Mouse (Mus musculus): ENCODE measurements around the gene Usp39.

Gene Usp39

GRCm38 (mm10) chr6:72371147-72371546, 26.2 kb upstream of the Usp39 start:
- DNase-seq = no peak

GRCm38 (mm10) chr6:72370091-72370490, 25.1 kb upstream of the Usp39 start:
- DNase-seq = no peak

- no peak for DNase-seq
Measured at GRCm38 (mm10) chr6:72369557-72369956, 24.6 kb upstream of the Usp39 start.

GRCm38 (mm10) chr6:72367460-72367974, 22.5 kb upstream of the Usp39 start:
- no peak for DNase-seq

GRCm38 (mm10) chr6:72366844-72367443, 22.0 kb upstream of the Usp39 start, which contains the start of gene Rnf181:
Rnf181 (minus strand) TSS chr6:72366956.
- no peak for DNase-seq

GRCm38 (mm10) chr6:72366304-72366703, 21.3 kb upstream of the Usp39 start:
- no peak for DNase-seq

GRCm38 (mm10) chr6:72364985-72365384, 20.0 kb upstream of the Usp39 start:
- DNase-seq = no peak

- DNase-seq = no peak
Measured at GRCm38 (mm10) chr6:72364009-72364408, 19.0 kb upstream of the Usp39 start.

- peak; percentile 91 for DNase-seq
Measured at GRCm38 (mm10) chr6:72362132-72363028, 17.4 kb upstream of the Usp39 start.

GRCm38 (mm10) chr6:72361121-72361551, 16.2 kb upstream of the Usp39 start:
- DNase-seq = no peak

- no peak for DNase-seq
Measured at GRCm38 (mm10) chr6:72360599-72360935, 15.6 kb upstream of the Usp39 start.

GRCm38 (mm10) chr6:72359891-72360598, 15.1 kb upstream of the Usp39 start:
- DNase-seq = no peak

GRCm38 (mm10) chr6:72359343-72359742, 14.4 kb upstream of the Usp39 start:
- DNase-seq = no peak

GRCm38 (mm10) chr6:72358086-72358764, 13.2 kb upstream of the Usp39 start:
- DNase-seq = no peak

- DNase-seq = no peak
Measured at GRCm38 (mm10) chr6:72357164-72358079, 12.4 kb upstream of the Usp39 start.

- no peak for DNase-seq
Measured at GRCm38 (mm10) chr6:72356001-72356532, 11.1 kb upstream of the Usp39 start.

- DNase-seq = peak; percentile 73
Measured at GRCm38 (mm10) chr6:72355066-72355911, 10.3 kb upstream of the Usp39 start, which contains the start of gene Tmem150a. Tmem150a (plus strand) TSS chr6:72355447.

GRCm38 (mm10) chr6:72354025-72354424, 9.0 kb upstream of the Usp39 start:
- no peak for DNase-seq

GRCm38 (mm10) chr6:72352636-72353405, 7.8 kb upstream of the Usp39 start:
- no peak for DNase-seq
